Mouse (Mus musculus) bone marrow, adult 2 months (tissue): Measurements from ENCODE around the gene 2900092C05Rik. TPM values are rescaled to one million over a fixed set of nuclear protein-coding genes. Genes with fewer than 3 reads are reported as not detected.

Source experiments
- H3K27ac ChIP-seq: fragments of 200-500 bp; 2 replicates; pipeline ENCODE4 v1.5.1; 2012; ENCODE audit warnings: low read depth, mild to moderate bottlenecking, control low read depth, inconsistent platforms, low read length; ENCODE audit not compliant: control insufficient read depth, poor library complexity, insufficient read depth
- H3K4me1 ChIP-seq: fragments of 200-500 bp; 2 replicates; pipeline ENCODE4 v1.6.1; 2011; ENCODE audit warnings: low read length; ENCODE audit not compliant: control insufficient read depth, insufficient read depth
- H3K4me3 ChIP-seq: fragments of 200-500 bp; replicated peaks from 2 replicates; pipeline ENCODE3; 2011; ENCODE audit warnings: mild to moderate bottlenecking, low read depth, low read length, control low read depth; ENCODE audit not compliant: control insufficient read depth
- CTCF ChIP-seq: fragments of 200-500 bp; IDR thresholded peaks from 2 replicates; pipeline ENCODE4 v1.5.1; 2011; ENCODE audit warnings: low read length, control low read depth; ENCODE audit not compliant: control insufficient read depth, insufficient read depth
- POLR2A ChIP-seq: fragments of 200-500 bp; IDR thresholded peaks from 2 replicates; pipeline ENCODE4 v1.6.1; 2011; ENCODE audit warnings: low read depth, mild to moderate bottlenecking, control low read depth, low read length, borderline replicate concordance; ENCODE audit not compliant: control insufficient read depth
- WGBS: fragments of 180-500 bp; shearing (Covaris S2); methylation state at CpG from one replicate; pipeline ENCODE4 v1.1.7; 2018; 5-methylcytosine and 5-hydroxymethylcytosine counted together
- polyA plus RNA-seq: library from polyadenylated mRNA; stranded (reverse); fragments of >200 nt; gene quantifications from 2 replicates; pipeline ENCODE4 v1.2.4, GENCODE M21; 2011; ENCODE audit warnings: low replicate concordance; ENCODE audit not compliant: missing spikeins, insufficient read depth, insufficient read length

The 2900092C05Rik gene
- not detected in 2 replicates for polyA plus RNA-seq

DNA sequence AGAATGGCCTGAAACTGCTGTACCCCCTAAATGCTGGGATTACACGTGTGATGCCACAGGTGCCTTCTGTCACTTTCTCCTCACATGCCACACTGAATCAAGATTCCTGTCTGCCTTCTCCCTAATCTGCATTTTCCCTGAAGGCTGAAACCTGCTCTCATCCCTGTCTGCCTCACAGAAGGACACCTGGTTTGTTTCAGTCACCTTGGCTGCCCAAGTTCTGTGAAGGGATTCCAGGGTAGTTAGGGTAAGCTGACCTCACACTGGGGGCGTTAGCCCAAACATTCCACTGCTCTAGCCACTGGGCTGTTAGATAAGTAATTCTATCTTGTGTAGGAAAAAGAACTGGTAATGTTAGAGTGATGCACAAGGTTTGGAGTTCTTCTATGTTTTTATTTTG lies at the start of gene 2900092C05Rik:
Gene 2900092C05Rik (plus strand): TSS at position 301 of the 400 bp plus-strand sequence.
- no peak for TF ChIP-seq CTCF
- TF ChIP-seq POLR2A, result no peak

GRCm38 (mm10) chr7:12478158-12479008 lies 33.9 kb upstream of the 2900092C05Rik start, which contains the start of gene Zfp606:
Gene Zfp606 (plus strand): TSS chr7:12478293.
- peak within 1 kb of the TSS; percentile 93 for H3K4me3 ChIP-seq
- under 1% methylated on average over 48 of the region's 53 CpGs for WGBS
- no peaks in the 10 kb centered on the region; the same call in 1 of the 2 replicates for H3K4me1 ChIP-seq
- TF ChIP-seq POLR2A (peak; percentile 31; the same call in 1 of the 2 replicates), CTCF (no peak)
- H3K27ac ChIP-seq, result peak within 1 kb of the TSS; percentile 42; the same call in 1 of the 2 replicates

More for the DNA sequence above, at the start of gene 2900092C05Rik:
- Histone ChIP-seq H3K4me1 (no peaks in the 10 kb centered on the region), H3K27ac (no peak within 1 kb of the TSS), H3K4me3 (no peak within 1 kb of the TSS)
- WGBS, result 56% methylated on average over 2 of the region's 2 CpGs

DNA sequence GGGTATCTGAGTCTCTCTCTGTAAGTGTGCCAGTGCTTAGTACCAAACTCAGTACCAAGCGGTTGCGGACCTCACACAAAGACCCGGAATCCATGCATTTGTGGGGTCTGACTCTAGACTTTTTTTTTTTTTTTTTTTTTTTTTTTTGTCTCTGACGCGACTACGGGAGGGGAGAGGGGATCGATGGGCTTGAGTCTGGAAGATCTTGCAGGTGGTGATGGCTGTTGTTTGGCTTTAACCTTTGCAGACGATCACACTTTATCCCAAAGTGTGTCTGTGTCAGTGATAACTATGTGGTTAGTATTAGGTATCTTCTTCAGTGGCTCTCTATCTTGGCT lies 33.3 kb upstream of the 2900092C05Rik start:
- TF ChIP-seq POLR2A, result no peak
- no peak for TF ChIP-seq CTCF
- Histone ChIP-seq H3K4me3 (peak overlapping the region; percentile 93), H3K4me1 (no peaks in the 10 kb centered on the region; the same call in 1 of the 2 replicates), H3K27ac (no peak overlapping the region)
- 1% methylated on average over 8 of the region's 8 CpGs for WGBS

DNA sequence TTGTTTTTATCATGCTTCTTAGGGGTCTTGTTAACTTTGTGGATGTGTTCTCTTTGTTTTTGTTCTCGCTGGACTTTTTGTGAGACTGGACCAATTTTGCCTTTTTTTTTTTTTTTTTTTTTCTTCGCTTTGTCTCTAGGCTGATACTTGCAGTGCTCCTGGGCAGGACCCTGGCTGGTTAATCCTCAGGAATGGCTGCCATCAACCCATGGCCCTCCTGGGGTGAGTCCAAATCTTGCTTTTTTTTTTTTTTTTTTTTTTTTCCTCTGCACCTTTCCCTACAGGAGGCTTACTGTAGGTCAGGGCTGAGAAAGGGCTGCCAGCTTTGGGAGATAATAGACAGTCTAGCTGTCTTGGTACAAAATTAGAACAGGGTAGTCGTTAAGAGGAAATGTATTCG lies 32.8 kb upstream of the 2900092C05Rik start:
- no peaks in the 10 kb centered on the region; the same call in 1 of the 2 replicates for H3K4me1 ChIP-seq
- TF ChIP-seq POLR2A, result no peak
- TF ChIP-seq CTCF, result no peak
- H3K4me3 ChIP-seq, result no peak overlapping the region
- 71% methylated on average over 4 of the region's 4 CpGs for WGBS
- no peak overlapping the region for H3K27ac ChIP-seq

DNA sequence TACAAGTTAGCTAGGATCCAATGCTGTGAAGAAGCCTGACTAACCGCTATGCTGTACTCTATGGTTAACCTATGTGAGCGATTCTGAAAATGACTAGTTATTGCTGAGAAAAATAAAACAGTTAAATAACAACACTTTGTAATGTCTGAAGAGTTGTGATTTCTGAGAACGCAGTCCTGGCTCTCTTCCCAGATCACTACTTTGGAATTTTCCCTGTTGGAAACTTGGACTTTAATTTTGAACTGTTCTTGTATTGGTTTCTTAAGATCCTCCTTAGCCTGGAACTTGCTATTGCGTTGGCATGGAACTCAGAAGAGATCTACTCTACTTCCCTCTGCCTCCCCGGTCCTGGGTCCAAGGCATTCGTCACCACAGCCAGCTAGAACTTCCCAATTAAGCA lies 28.5 kb upstream of the 2900092C05Rik start:
- no peak overlapping the region for H3K27ac ChIP-seq
- TF ChIP-seq POLR2A (no peak), CTCF (no peak)
- no peak overlapping the region for H3K4me3 ChIP-seq
- WGBS, result 89% methylated on average over 6 of the region's 6 CpGs
- no peaks in the 10 kb centered on the region; the same call in 1 of the 2 replicates for H3K4me1 ChIP-seq

GRCm38 (mm10) chr7:12485956-12486355 lies 26.4 kb upstream of the 2900092C05Rik start:
- no peak overlapping the region for H3K4me3 ChIP-seq
- no peak for TF ChIP-seq CTCF
- TF ChIP-seq POLR2A, result no peak
- WGBS, result 79% methylated on average over 1 of the region's 1 CpGs

GRCm38 (mm10) chr7:12486691-12487090 lies 25.6 kb upstream of the 2900092C05Rik start:
- Histone ChIP-seq H3K4me1 (no peaks in the 10 kb centered on the region), H3K4me3 (no peak overlapping the region), H3K27ac (no peak overlapping the region)
- no peak for TF ChIP-seq CTCF
- TF ChIP-seq POLR2A, result no peak

More at GRCm38 (mm10) chr7:12485956-12486355, 26.4 kb upstream of the 2900092C05Rik start:
- Histone ChIP-seq H3K4me1 (no peaks in the 10 kb centered on the region), H3K27ac (no peak overlapping the region)

- H3K4me1 ChIP-seq, result no peaks in the 10 kb centered on the region
- WGBS, result 55% methylated on average over 1 of the region's 1 CpGs
- no peak for TF ChIP-seq POLR2A
- no peak for TF ChIP-seq CTCF
Observed at GRCm38 (mm10) chr7:12510913-12511312, 1.4 kb upstream of the 2900092C05Rik start.

More at GRCm38 (mm10) chr7:12510913-12511312, 1.4 kb upstream of the 2900092C05Rik start:
- Histone ChIP-seq H3K27ac (no peak overlapping the region), H3K4me3 (no peak overlapping the region)

Other genes with a start within 250 kb of the 2900092C05Rik start
- gene Vmn1r81, start 244.2 kb upstream of the 2900092C05Rik start, polyA plus RNA-seq, result not detected in 2 replicates
- not detected in 2 replicates for gene Vmn1r82, start 212.1 kb upstream of the 2900092C05Rik start, polyA plus RNA-seq
- gene Vmn1r83, start 183.0 kb upstream of the 2900092C05Rik start, polyA plus RNA-seq, result not detected in 2 replicates
- gene Vmn1r84, start 143.2 kb upstream of the 2900092C05Rik start, polyA plus RNA-seq, result not detected in 2 replicates
- gene Zfp551, start 89.8 kb upstream of the 2900092C05Rik start, polyA plus RNA-seq, result not detected in 2 replicates
- 1.6 and 1.8 TPM in 2 replicates for gene Zfp606, start 34.2 kb upstream of the 2900092C05Rik start, polyA plus RNA-seq
- 0.05 and 0.07 TPM in 2 replicates for gene Vmn2r53, start 96.3 kb downstream of the 2900092C05Rik start, polyA plus RNA-seq
- not detected in 2 replicates for gene Vmn2r54, start 127.8 kb downstream of the 2900092C05Rik start, polyA plus RNA-seq
- not detected in 2 replicates for gene Vmn2r55, start 172.5 kb downstream of the 2900092C05Rik start, polyA plus RNA-seq
- gene Vmn2r56, start 222.5 kb downstream of the 2900092C05Rik start, polyA plus RNA-seq, result not detected in 2 replicates